Mouse (Mus musculus): ENCODE data around the gene Plekhg4. TPM values are rescaled to one million over a fixed set of nuclear protein-coding genes. Genes with fewer than 3 reads are reported as not detected.

The Plekhg4 gene
- total RNA-seq, 2 experiments from 2014 or later = 2.2 to 3.7 TPM

Other genes with a start within 250 kb of the Plekhg4 start
- gene Ces4a, start 241.5 kb upstream of the Plekhg4 start, total RNA-seq (2021) = not detected
- gene Cbfb, start 202.6 kb upstream of the Plekhg4 start, total RNA-seq (2021) = 10 to 100 TPM; 20.9 to 23.0 TPM
- gene D230025D16Rik, start 148.1 kb upstream of the Plekhg4 start, total RNA-seq (2021) = 10 to 100 TPM; 27.5 to 28.0 TPM
- 1 to 10 TPM; 3.0 to 3.8 TPM for gene B3gnt9, start 118.1 kb upstream of the Plekhg4 start, total RNA-seq (2021)
- 1 to 10 TPM; 5.5 to 5.8 TPM for gene Tradd, start 108.7 kb upstream of the Plekhg4 start, total RNA-seq (2021)
- gene Fbxl8, start 108.6 kb upstream of the Plekhg4 start, total RNA-seq (2021) = under 1 TPM; 0.58 to 0.61 TPM
- under 1 TPM; 0.34 to 0.75 TPM for gene Hsf4, start 103.5 kb upstream of the Plekhg4 start, total RNA-seq (2021)
- gene Nol3, start 97.1 kb upstream of the Plekhg4 start, total RNA-seq (2021) = 1 to 10 TPM; 3.2 to 3.5 TPM
- 10 to 100 TPM; 68.2 to 82.2 TPM for gene 4931428F04Rik, start 83.4 kb upstream of the Plekhg4 start, total RNA-seq (2021)
- 1 to 10 TPM; 4.2 to 4.3 TPM for gene Exoc3l, start 77.2 kb upstream of the Plekhg4 start, total RNA-seq (2021)
- gene E2f4, start 75.6 kb upstream of the Plekhg4 start, total RNA-seq (2021) = 10 to 100 TPM; 29.6 to 30.2 TPM
- gene Elmo3, start 67.7 kb upstream of the Plekhg4 start, total RNA-seq (2021) = under 1 TPM; 0.41 to 0.83 TPM
- gene Lrrc29, start 47.0 kb upstream of the Plekhg4 start, total RNA-seq (2021) = 1 to 10 TPM; 5.4 to 5.6 TPM
- gene Tmem208, start 46.9 kb upstream of the Plekhg4 start, total RNA-seq (2021) = 10 to 100 TPM; 47.4 to 47.9 TPM
- gene Fhod1, start 25.3 kb upstream of the Plekhg4 start, total RNA-seq (2021) = 1 to 10 TPM; 2.6 to 2.7 TPM
- gene Slc9a5, start 24.4 kb upstream of the Plekhg4 start, total RNA-seq (2021) = 10 to 100 TPM; 25.7 to 27.7 TPM
- not detected for gene Kctd19, start 40.2 kb downstream of the Plekhg4 start, total RNA-seq (2021)
- gene Lrrc36, start 40.3 kb downstream of the Plekhg4 start, total RNA-seq (2021) = under 1 TPM; 0.32 to 0.79 TPM
- gene Tppp3, start 98.3 kb downstream of the Plekhg4 start, total RNA-seq (2021) = 10 to 100 TPM; 75.5 to 88.7 TPM
- 10 to 100 TPM; 21.6 to 21.8 TPM for gene Zdhhc1, start 123.6 kb downstream of the Plekhg4 start, total RNA-seq (2021)
- not detected for gene Hsd11b2, start 145.5 kb downstream of the Plekhg4 start, total RNA-seq (2021)
- gene Atp6v0d1, start 192.8 kb downstream of the Plekhg4 start, total RNA-seq (2021) = 100 to 1,000 TPM; 346 to 352 TPM
- gene Ripor1, start 232.0 kb downstream of the Plekhg4 start, total RNA-seq (2021) = 10 to 100 TPM; 74.5 to 76.2 TPM